In genomic region chr14:27335331-27336207, GRCm38 (mm10) we compare ENCODE assay signal across 8 mouse cellular contexts.
DNase-seq lines count a peak whose midpoint lies in the region; ATAC-seq and TF ChIP-seq lines count a peak whose summit lies in the region.

No protein-coding gene starts in this region.

- peak overlapping the region; percentile 71 for H3K4me3 ChIP-seq in bone marrow macrophage, adult 2 months (ENCODE audit: insufficient read depth, low read length)
- peak overlapping the region; percentile 60 for H3K4me3 ChIP-seq in embryonic facial prominence, embryonic 14.5 days (ENCODE audit: low read depth, low read length)
- peak overlapping the region; percentile 43 for H3K4me3 ChIP-seq in limb, embryonic 11.5 days (ENCODE audit: low read depth, low read length)
- peak overlapping the region; percentile 55 for H3K4me3 ChIP-seq in midbrain, embryonic 12.5 days

- TF ChIP-seq POLR2A in bone marrow macrophage, adult 2 months (IDR thresholded peaks at IDR 0.05; ENCODE audit: borderline replicate concordance, low read depth, low read length) = 0 out of 2 replicates have a peak, but pooled peaks have one; percentile 26

- peak; percentile 91 for DNase-seq in embryonic facial prominence, embryonic 14.5 days (ENCODE audit: low spot score)
- peak; percentile 82 for DNase-seq in heart, adult 8-10 months (ENCODE audit: low spot score)
- peak; percentile 90 to 92 for DNase-seq in kidney, adult 8-10 months
- peak; percentile 89 for DNase-seq in limb, embryonic 11.5 days (ENCODE audit: low spot score)
- peak; percentile 73 for DNase-seq in skeletal muscle tissue, adult 2 months (ENCODE audit: low read depth, low spot score)
- DNase-seq in yolk sac, embryonic 10.5 days (ENCODE audit: low spot score) = peak; percentile 90

- no peaks in the 10 kb centered on the region for H3K36me3 ChIP-seq in embryonic facial prominence, embryonic 14.5 days (ENCODE audit: control insufficient read depth, insufficient read depth, low read length)
- H3K36me3 ChIP-seq in limb, embryonic 11.5 days (ENCODE audit: control insufficient read depth, insufficient read depth, low read length) = no peaks in the 10 kb centered on the region
- H3K36me3 ChIP-seq in midbrain, embryonic 12.5 days = no peaks in the 10 kb centered on the region

- ATAC-seq in embryonic facial prominence, embryonic 14.5 days (ENCODE audit: low read depth) = peak; percentile 94
- ATAC-seq in limb, embryonic 11.5 days (ENCODE audit: insufficient number of reproducible peaks, low FRiP score, low TSS enrichment, low read depth) = peak; percentile 89
- peak; percentile 87 for ATAC-seq in midbrain, embryonic 12.5 days (ENCODE audit: low FRiP score, low read depth)

- no peak overlapping the region for H3K27ac ChIP-seq in bone marrow macrophage, adult 2 months (ENCODE audit: insufficient read depth, low read depth, low read length)
- H3K27ac ChIP-seq in embryonic facial prominence, embryonic 14.5 days (replicated peaks; ENCODE audit: low read depth, low read length) = no peak overlapping the region
- H3K27ac ChIP-seq in limb, embryonic 11.5 days (replicated peaks; ENCODE audit: low read depth, low read length) = no peak overlapping the region
- no peak overlapping the region for H3K27ac ChIP-seq in midbrain, embryonic 12.5 days (replicated peaks)

- no peak for TF ChIP-seq CTCF in bone marrow macrophage, adult 2 months (IDR thresholded peaks at IDR 0.05; ENCODE audit: low read depth, low read length)

- H3K9ac ChIP-seq in embryonic facial prominence, embryonic 14.5 days (ENCODE audit: low read depth, low read length) = peak overlapping the region; percentile 63
- peak overlapping the region; percentile 53 for H3K9ac ChIP-seq in limb, embryonic 11.5 days (ENCODE audit: low read length)
- peak overlapping the region; percentile 47; the same call in 1 of the 2 replicates for H3K9ac ChIP-seq in midbrain, embryonic 12.5 days (replicated peaks)

- H3K27me3 ChIP-seq in embryonic facial prominence, embryonic 14.5 days (replicated peaks; ENCODE audit: control insufficient read depth, insufficient read depth, low read length) = peaks cover 8% of the 10 kb centered on the region
- H3K27me3 ChIP-seq in limb, embryonic 11.5 days (ENCODE audit: control insufficient read depth, insufficient read depth, low read length) = no peaks in the 10 kb centered on the region; the same call in 1 of the 2 replicates
- H3K27me3 ChIP-seq in midbrain, embryonic 12.5 days = peaks cover 45% of the 10 kb centered on the region

- WGBS in embryonic facial prominence, embryonic 14.5 days = 2% methylated on average over 35 of the region's 37 CpGs
- WGBS in limb, embryonic 11.5 days = 2% methylated on average over 37 of the region's 37 CpGs
- WGBS in midbrain, embryonic 12.5 days = 3% methylated on average over 37 of the region's 37 CpGs

- peak overlapping the region; percentile 96 for H3K4me2 ChIP-seq in embryonic facial prominence, embryonic 14.5 days (ENCODE audit: low read depth, low read length)
- H3K4me2 ChIP-seq in limb, embryonic 11.5 days (ENCODE audit: low read depth, severe bottlenecking) = peak overlapping the region; percentile 93
- H3K4me2 ChIP-seq in midbrain, embryonic 12.5 days (replicated peaks) = peak overlapping the region; percentile 96

- H3K4me1 ChIP-seq in bone marrow macrophage, adult 2 months (ENCODE audit: control insufficient read depth, insufficient read depth, low read length) = peaks cover 2% of the 10 kb centered on the region
- H3K4me1 ChIP-seq in embryonic facial prominence, embryonic 14.5 days (ENCODE audit: control insufficient read depth, insufficient read depth, low read length) = peaks cover 19% of the 10 kb centered on the region
- H3K4me1 ChIP-seq in limb, embryonic 11.5 days (ENCODE audit: control insufficient read depth, insufficient read depth, low read length) = peaks cover 8% of the 10 kb centered on the region
- peaks cover 14% of the 10 kb centered on the region for H3K4me1 ChIP-seq in midbrain, embryonic 12.5 days

- no peaks in the 10 kb centered on the region for H3K9me3 ChIP-seq in embryonic facial prominence, embryonic 14.5 days (ENCODE audit: control insufficient read depth, low read length)
- H3K9me3 ChIP-seq in limb, embryonic 11.5 days (ENCODE audit: control insufficient read depth, low read length) = no peaks in the 10 kb centered on the region
- H3K9me3 ChIP-seq in midbrain, embryonic 12.5 days = no peaks in the 10 kb centered on the region
